Mouse (Mus musculus): ENCODE data around the gene Gzmd.

Gzmd gene

DNA sequence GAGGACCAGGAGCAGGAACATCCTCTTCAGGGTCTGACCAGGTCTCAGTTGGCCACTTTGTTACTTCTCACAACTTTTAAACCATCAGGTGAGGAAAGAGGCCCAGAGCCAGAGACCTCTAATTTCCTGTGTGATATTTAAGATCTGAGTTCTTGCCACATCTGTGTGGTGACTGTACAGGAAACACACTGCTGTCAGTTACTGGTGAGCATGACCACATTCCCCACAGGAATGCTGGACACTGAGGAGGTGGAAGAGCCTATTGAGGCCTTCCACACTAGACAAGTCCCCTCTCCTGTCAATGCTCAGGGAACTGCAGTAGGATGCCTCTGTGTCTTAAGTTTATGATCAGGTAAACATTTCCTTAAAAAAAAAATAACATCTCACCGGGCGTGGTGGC lies 47.2 kb downstream of the Gzmd start, which contains the start of gene Mcpt8:
TSS of gene Mcpt8 (minus strand) at position 107 of the 400 bp plus-strand sequence.
- no peak for DNase-seq (ENCODE audit: low read depth, low spot score)

DNA sequence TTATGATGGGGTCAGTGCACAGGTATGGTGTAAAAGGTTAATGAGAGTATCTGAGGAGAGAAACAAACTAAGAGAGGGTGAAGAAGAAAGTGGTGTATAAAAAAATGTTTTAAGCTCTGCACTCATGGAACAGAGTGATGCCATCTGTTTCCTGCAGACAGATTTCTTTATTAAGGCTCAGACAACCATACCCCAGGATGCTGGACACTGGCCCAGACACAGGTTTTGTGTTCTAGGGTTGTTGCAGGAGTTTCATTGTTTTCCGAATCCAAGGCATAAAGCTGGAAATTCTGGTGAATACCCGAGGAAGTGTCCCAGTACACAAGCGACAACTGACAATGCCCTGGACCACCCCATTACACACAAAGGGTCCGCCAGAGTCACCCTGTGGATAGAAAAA lies 50.4 kb downstream of the Gzmd start:
- DNase-seq (ENCODE audit: low read depth, low spot score) = no peak
